Mouse (Mus musculus) forebrain, postnatal 0 days (tissue): Measurements from ENCODE around the gene Dapk3. TPM values are rescaled to one million over a fixed set of nuclear protein-coding genes. Genes with fewer than 3 reads are reported as not detected.

ENCODE experiments used
- ATAC-seq: fragments of 200-750 bp; cut with Nextera tagmentation; 2 replicates; pipeline ENCODE4 v1.8.0; 2017; ENCODE audit warnings: mild to moderate bottlenecking, moderate library complexity
- DNase-seq: peaks from one replicate; pipeline ENCODE4 v3.0.0-alpha.2; 2015
- H3K27ac ChIP-seq: fragments of 300-500 bp; sonication (generic); 2 replicates; pipeline ENCODE4 v1.5.1; 2014; ENCODE audit warnings: low read depth, mild to moderate bottlenecking, antibody characterized with exemption, low read length, moderate library complexity, mixed read lengths
- H3K27me3 ChIP-seq: fragments of 300-500 bp; sonication (generic); 2 replicates; pipeline ENCODE4 v1.6.1; 2014; ENCODE audit warnings: mild to moderate bottlenecking, low read length, mixed read lengths; ENCODE audit not compliant: insufficient read depth
- H3K36me3 ChIP-seq: fragments of 300-500 bp; sonication (generic); 2 replicates; pipeline ENCODE4 v1.6.1; 2014; ENCODE audit warnings: mild to moderate bottlenecking, moderate library complexity; ENCODE audit not compliant: insufficient read depth
- H3K4me1 ChIP-seq: fragments of 300-500 bp; sonication (generic); 2 replicates; pipeline ENCODE4 v1.6.1; 2014; ENCODE audit warnings: antibody characterized with exemption; ENCODE audit not compliant: insufficient read depth
- H3K4me2 ChIP-seq: fragments of 300-500 bp; sonication (generic); 2 replicates; pipeline ENCODE4 v1.6.1; 2014; ENCODE audit warnings: low read depth, mild to moderate bottlenecking, moderate library complexity
- H3K4me3 ChIP-seq: fragments of 300-500 bp; sonication (generic); 2 replicates; pipeline ENCODE4 v1.5.1; 2014; ENCODE audit warnings: low read depth, low read length, mixed read lengths
- H3K9ac ChIP-seq: fragments of 300-500 bp; sonication (generic); 2 replicates; pipeline ENCODE4 v1.6.1; 2014; ENCODE audit warnings: mild to moderate bottlenecking
- H3K9me3 ChIP-seq: fragments of 300-500 bp; sonication (generic); 2 replicates; pipeline ENCODE4 v1.6.1; 2016; ENCODE audit warnings: low read length
- CTCF ChIP-seq: sonication (generic); IDR thresholded peaks from 2 replicates; pipeline ENCODE4 v1.5.1; 2016; ENCODE audit warnings: antibody characterized with exemption, control low read depth, low read depth
- WGBS: fragments of 180-500 bp; shearing (Covaris S2); extraction: QIAGEN DNeasy Blood & Tissue Kit; methylation state at CpG from one replicate; pipeline ENCODE4 v1.1.7; 2014; 5-methylcytosine and 5-hydroxymethylcytosine counted together
- polyA plus RNA-seq: library from polyadenylated mRNA; unstranded; fragments of >200 nt; fragmentation: Nextera tagmentation; extraction: Ambion mirVana; gene quantifications from 2 replicates; pipeline ENCODE4 v1.2.1, GENCODE M21; 2015
- total RNA-seq: library from RNA; depleted of rRNA; stranded (reverse); fragments of >200 nt; gene quantifications from 2 replicates; pipeline ENCODE4 v1.2.3, GENCODE M21; 2014

Dapk3 gene
- total and polyA plus RNA-seq, 2 experiments from 2014 or later, result 58.1 to 64.6 TPM

GRCm38 (mm10) chr10:81200605-81201287 lies 17.9 kb downstream of the Dapk3 start:
- Histone ChIP-seq H3K9me3 (no peaks in the 10 kb centered on the region), H3K4me3 (no peak overlapping the region), H3K4me2 (no peak overlapping the region), H3K9ac (no peak overlapping the region), H3K4me1 (no peaks in the 10 kb centered on the region), H3K27me3 (0 out of 2 replicates have a peak, but pooled peaks cover 3% of the 10 kb centered on the region), H3K36me3 (peaks cover 14% of the 10 kb centered on the region), H3K27ac (no peak overlapping the region)
- no peak for ATAC-seq
- WGBS, result 81% methylated on average over 20 of the region's 20 CpGs
- no peak for TF ChIP-seq CTCF
- no peak for DNase-seq

GRCm38 (mm10) chr10:81201807-81202758 lies 19.3 kb downstream of the Dapk3 start, which contains the start of gene Nmrk2:
Nmrk2 (minus strand) TSS chr10:81202051.
- H3K4me3 ChIP-seq, result no peak within 1 kb of the TSS
- 62% methylated on average over 13 of the region's 13 CpGs for WGBS
- ATAC-seq (no peak), DNase-seq (no peak)
- H3K9ac ChIP-seq, result no peak within 1 kb of the TSS
- no peak within 1 kb of the TSS for H3K4me2 ChIP-seq
- no peak for TF ChIP-seq CTCF
- H3K27me3 ChIP-seq, result no peaks in the 10 kb centered on the region
- H3K27ac ChIP-seq, result no peak within 1 kb of the TSS
- H3K36me3 ChIP-seq, result peaks cover 24% of the 10 kb centered on the region
- H3K9me3 ChIP-seq, result no peaks in the 10 kb centered on the region
- H3K4me1 ChIP-seq, result no peaks in the 10 kb centered on the region

GRCm38 (mm10) chr10:81202978-81203720 lies 20.3 kb downstream of the Dapk3 start:
- no peak overlapping the region for H3K27ac ChIP-seq
- ATAC-seq (0 out of 2 replicates have a peak, but pooled peaks have one; percentile 21), DNase-seq (no peak)

GRCm38 (mm10) chr10:81204137-81204536 lies 21.3 kb downstream of the Dapk3 start:
- H3K4me3 ChIP-seq, result no peak overlapping the region
- ATAC-seq (peak; percentile 23), DNase-seq (no peak)
- no peaks in the 10 kb centered on the region for H3K4me1 ChIP-seq
- TF ChIP-seq CTCF, result no peak
- no peak overlapping the region for H3K9ac ChIP-seq
- 71% methylated on average over 4 of the region's 4 CpGs for WGBS
- no peak overlapping the region for H3K4me2 ChIP-seq
- H3K9me3 ChIP-seq, result no peaks in the 10 kb centered on the region
- H3K27me3 ChIP-seq, result no peaks in the 10 kb centered on the region
- peaks cover 40% of the 10 kb centered on the region for H3K36me3 ChIP-seq
- no peak overlapping the region for H3K27ac ChIP-seq

More at GRCm38 (mm10) chr10:81202978-81203720, 20.3 kb downstream of the Dapk3 start:
- Histone ChIP-seq H3K4me1 (no peaks in the 10 kb centered on the region), H3K9ac (no peak overlapping the region), H3K4me2 (no peak overlapping the region), H3K36me3 (peaks cover 33% of the 10 kb centered on the region), H3K9me3 (no peaks in the 10 kb centered on the region), H3K4me3 (no peak overlapping the region), H3K27me3 (no peaks in the 10 kb centered on the region)
- 67% methylated on average over 8 of the region's 8 CpGs for WGBS
- no peak for TF ChIP-seq CTCF

- 0 out of 2 replicates have a peak, but pooled peaks cover 8% of the 10 kb centered on the region for H3K9me3 ChIP-seq
- DNase-seq (no peak), ATAC-seq (no peak)
- H3K4me2 ChIP-seq, result no peak overlapping the region
- H3K4me3 ChIP-seq, result no peak overlapping the region
- H3K27me3 ChIP-seq, result no peaks in the 10 kb centered on the region
- no peaks in the 10 kb centered on the region for H3K4me1 ChIP-seq
- peaks cover 90% of the 10 kb centered on the region for H3K36me3 ChIP-seq
- H3K9ac ChIP-seq, result no peak overlapping the region
- WGBS, result 97% methylated on average over 5 of the region's 5 CpGs
- no peak overlapping the region for H3K27ac ChIP-seq
- TF ChIP-seq CTCF, result peak; percentile 54
Observed at GRCm38 (mm10) chr10:81210154-81210553, 27.3 kb downstream of the Dapk3 start.

GRCm38 (mm10) chr10:81216260-81216659 lies 33.5 kb downstream of the Dapk3 start:
- Histone ChIP-seq H3K9me3 (no peaks in the 10 kb centered on the region), H3K27ac (no peak overlapping the region)

More at GRCm38 (mm10) chr10:81216260-81216659, 33.5 kb downstream of the Dapk3 start:
- ATAC-seq, result no peak
- H3K4me3 ChIP-seq, result no peak overlapping the region
- H3K27me3 ChIP-seq, result no peaks in the 10 kb centered on the region
- H3K9ac ChIP-seq, result no peak overlapping the region
- peaks cover 79% of the 10 kb centered on the region for H3K36me3 ChIP-seq
- WGBS, result 84% methylated on average over 6 of the region's 6 CpGs
- no peak overlapping the region for H3K4me2 ChIP-seq
- H3K4me1 ChIP-seq, result no peaks in the 10 kb centered on the region
- DNase-seq, result no peak
- TF ChIP-seq CTCF, result no peak
